Mouse (Mus musculus): ENCODE data around the gene Vmn1r111. TPM values are rescaled to one million over a fixed set of nuclear protein-coding genes. Genes with fewer than 3 reads are reported as not detected.
"Not testable (repeated sequence)": the region's sequence is repeated elsewhere in the genome, so short reads cannot be mapped to it uniquely, and the experiment has no call there.

The Vmn1r111 gene
- polyA plus RNA-seq (2015; fragmentation: Nextera tagmentation; extraction: Ambion mirVana), result not detected in 2 replicates

DNA sequence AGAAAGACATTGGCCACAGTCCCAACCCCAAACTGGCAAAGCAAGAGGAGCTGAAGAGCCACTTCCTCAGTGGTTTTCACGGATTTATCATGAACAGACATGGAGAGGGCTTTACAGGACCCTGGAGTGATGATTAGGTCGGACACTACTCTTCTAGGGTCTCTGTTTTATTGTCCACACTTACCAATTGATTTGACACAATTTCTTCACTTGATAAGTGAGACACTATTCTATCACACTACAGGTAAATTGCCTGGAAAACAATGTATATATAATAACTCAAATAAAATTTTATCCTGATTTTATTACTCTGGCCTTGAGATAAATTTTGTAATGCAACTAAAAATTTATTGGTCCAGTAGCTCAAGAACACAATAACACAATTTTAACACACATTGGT, at the start of gene Vmn1r111:
TSS of gene Vmn1r111 (minus strand) at position 101 of the 400 bp plus-strand sequence.
- not testable (repeated sequence) for H3K4me3 ChIP-seq (replicated peaks; ENCODE audit: low read length); H3K27me3 ChIP-seq (ENCODE audit: control insufficient read depth, insufficient read depth, low read length); ATAC-seq (ENCODE audit: insufficient read depth, low FRiP score); H3K27ac ChIP-seq (ENCODE audit: low read length); H3K4me2 ChIP-seq (ENCODE audit: low read depth, low read length); H3K4me1 ChIP-seq (ENCODE audit: control insufficient read depth, insufficient read depth, low read length); H3K9me3 ChIP-seq (replicated peaks; ENCODE audit: control insufficient read depth, low read length); H3K9ac ChIP-seq (ENCODE audit: low read length); H3K36me3 ChIP-seq (ENCODE audit: control insufficient read depth, insufficient read depth, low read length)
- no CpG with 5 or more reads among the region's 2 CpGs for WGBS

GRCm38 (mm10) chr7:20730524-20730923, 27.5 kb upstream of the Vmn1r111 start, which contains the start of gene Gm10668:
Gm10668 (minus strand) TSS chr7:20730624.
- H3K4me3 ChIP-seq (replicated peaks; ENCODE audit: low read length); H3K27me3 ChIP-seq (ENCODE audit: control insufficient read depth, insufficient read depth, low read length); H3K4me2 ChIP-seq (ENCODE audit: low read depth, low read length); H3K27ac ChIP-seq (ENCODE audit: low read length); H3K36me3 ChIP-seq (ENCODE audit: control insufficient read depth, insufficient read depth, low read length); H3K9ac ChIP-seq (ENCODE audit: low read length); ATAC-seq (ENCODE audit: insufficient read depth, low FRiP score); H3K4me1 ChIP-seq (ENCODE audit: control insufficient read depth, insufficient read depth, low read length); H3K9me3 ChIP-seq (replicated peaks; ENCODE audit: control insufficient read depth, low read length): not testable (repeated sequence)
- no CpG with 5 or more reads among the region's 1 CpGs for WGBS

DNA sequence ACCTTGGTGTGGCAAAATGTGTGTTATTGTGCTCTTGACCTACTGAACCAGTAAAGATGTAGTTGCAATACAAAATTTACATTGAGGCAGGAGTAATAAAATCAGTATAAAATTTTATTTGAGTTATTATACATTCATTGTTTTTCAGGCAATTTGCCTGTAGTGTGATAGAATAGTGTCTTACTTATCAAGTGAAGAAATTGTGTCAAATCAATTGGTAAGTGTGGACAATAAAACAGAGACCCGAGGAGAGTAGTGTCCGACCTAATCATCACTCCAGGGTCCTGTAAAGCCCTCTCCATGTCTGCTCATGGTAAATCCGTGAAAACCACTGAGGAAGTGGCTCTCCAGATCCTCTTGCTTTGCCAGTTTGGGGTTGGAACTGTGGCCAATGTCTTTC, 34.4 kb downstream of the Vmn1r111 start, which contains the start of gene Vmn1r107:
TSS of gene Vmn1r107 (plus strand) at position 301 of the 400 bp plus-strand sequence.
- WGBS, result no CpG with 5 or more reads among the region's 3 CpGs
- not testable (repeated sequence) for H3K4me1 ChIP-seq (ENCODE audit: control insufficient read depth, insufficient read depth, low read length); H3K36me3 ChIP-seq (ENCODE audit: control insufficient read depth, insufficient read depth, low read length); H3K4me2 ChIP-seq (ENCODE audit: low read depth, low read length); H3K27ac ChIP-seq (ENCODE audit: low read length); ATAC-seq (ENCODE audit: insufficient read depth, low FRiP score); H3K9me3 ChIP-seq (replicated peaks; ENCODE audit: control insufficient read depth, low read length); H3K9ac ChIP-seq (ENCODE audit: low read length); H3K4me3 ChIP-seq (replicated peaks; ENCODE audit: low read length); H3K27me3 ChIP-seq (ENCODE audit: control insufficient read depth, insufficient read depth, low read length)

Other genes with a start within 250 kb of the Vmn1r111 start
- not detected in 2 replicates for gene Gm10670, start 228.3 kb downstream of the Vmn1r111 start, polyA plus RNA-seq (2015; fragmentation: Nextera tagmentation; extraction: Ambion mirVana)
- gene Vmn1r103, start 192.7 kb downstream of the Vmn1r111 start, polyA plus RNA-seq (2015; fragmentation: Nextera tagmentation; extraction: Ambion mirVana), result not detected in 2 replicates
- gene Vmn1r104, start 169.4 kb downstream of the Vmn1r111 start, polyA plus RNA-seq (2015; fragmentation: Nextera tagmentation; extraction: Ambion mirVana), result not detected in 2 replicates
- gene Gm5726, start 157.5 kb downstream of the Vmn1r111 start, polyA plus RNA-seq (2015; fragmentation: Nextera tagmentation; extraction: Ambion mirVana), result not detected in 2 replicates
- not detected in 2 replicates for gene Gm4141, start 127.0 kb downstream of the Vmn1r111 start, polyA plus RNA-seq (2015; fragmentation: Nextera tagmentation; extraction: Ambion mirVana)
- not detected in 2 replicates for gene Gm4513, start 104.2 kb downstream of the Vmn1r111 start, polyA plus RNA-seq (2015; fragmentation: Nextera tagmentation; extraction: Ambion mirVana)
- gene Vmn1r107, start 34.3 kb downstream of the Vmn1r111 start, polyA plus RNA-seq (2015; fragmentation: Nextera tagmentation; extraction: Ambion mirVana), result not detected in 2 replicates
- not detected in 2 replicates for gene Gm10668, start 27.4 kb upstream of the Vmn1r111 start, polyA plus RNA-seq (2015; fragmentation: Nextera tagmentation; extraction: Ambion mirVana)
- not detected in 2 replicates for gene Vmn1r112, start 68.0 kb upstream of the Vmn1r111 start, polyA plus RNA-seq (2015; fragmentation: Nextera tagmentation; extraction: Ambion mirVana)
- not detected in 2 replicates for gene Vmn1r113, start 84.1 kb upstream of the Vmn1r111 start, polyA plus RNA-seq (2015; fragmentation: Nextera tagmentation; extraction: Ambion mirVana)
- gene Vmn1r114, start 109.0 kb upstream of the Vmn1r111 start, polyA plus RNA-seq (2015; fragmentation: Nextera tagmentation; extraction: Ambion mirVana), result not detected in 2 replicates
- gene Vmn1r115, start 141.8 kb upstream of the Vmn1r111 start, polyA plus RNA-seq (2015; fragmentation: Nextera tagmentation; extraction: Ambion mirVana), result not detected in 2 replicates
- not detected in 2 replicates for gene Vmn1r116, start 169.0 kb upstream of the Vmn1r111 start, polyA plus RNA-seq (2015; fragmentation: Nextera tagmentation; extraction: Ambion mirVana)
- not detected in 2 replicates for gene Vmn1r117, start 180.9 kb upstream of the Vmn1r111 start, polyA plus RNA-seq (2015; fragmentation: Nextera tagmentation; extraction: Ambion mirVana)
- not detected in 2 replicates for gene Vmn1r118, start 209.1 kb upstream of the Vmn1r111 start, polyA plus RNA-seq (2015; fragmentation: Nextera tagmentation; extraction: Ambion mirVana)

All from stomach, embryonic 16.5 days (tissue).